1 mouse cellular context compared by ENCODE assay signal in genomic region chr4:57301410-57302313, GRCm38 (mm10).
A peak's percentile ranks its signal among the peaks of the same experiment; 100 is the strongest.
TF ChIP-seq lines count a peak whose summit lies in the region.

Gene Ptpn3, minus strand, starts transcription at chr4:57301837.

TF ChIP-seq in CH12.LX, 34 proteins besides CTCF, POLR2A, EP300 and RAD21 (continued from another document):
- TF ChIP-seq NRF1 (IDR thresholded peaks at IDR 0.05; ENCODE audit: low read depth, low read length) (peak; percentile 84), TCF12 (IDR thresholded peaks at IDR 0.05; ENCODE audit: low read depth, low read length) (0 out of 2 replicates have a peak, but pooled peaks have one; percentile 31)
